Mouse (Mus musculus): ENCODE measurements around the gene Hoxa5. TPM values are rescaled to one million over a fixed set of nuclear protein-coding genes. Genes with fewer than 3 reads are reported as not detected.

Hoxa5 gene
- total RNA-seq, 2 experiments from 2014 or later = 0.62 to 0.72 TPM

- intact Hi-C loops (cut with DNase I) = loop anchor here (5.0 kb wide), 1 partner anchor 997 kb away; no protein-coding TSS in a partner anchor
- DNase-seq = no peak
Observed at GRCm38 (mm10) chr6:52169499-52170165, 34.8 kb downstream of the Hoxa5 start.

GRCm38 (mm10) chr6:52168191-52169055 lies 36.0 kb downstream of the Hoxa5 start:
- no peak for DNase-seq

GRCm38 (mm10) chr6:52167736-52168161 lies 36.6 kb downstream of the Hoxa5 start:
- DNase-seq = no peak
- intact Hi-C loops (cut with DNase I) = loop anchor here (5.0 kb wide), 1 partner anchor 995 kb away; no protein-coding TSS in a partner anchor

More at GRCm38 (mm10) chr6:52168191-52169055, 36.0 kb downstream of the Hoxa5 start:
- intact Hi-C loops (cut with DNase I) = loop anchor here (5.0 kb wide), 1 partner anchor 996 kb away; no protein-coding TSS in a partner anchor

GRCm38 (mm10) chr6:52167176-52167575 lies 37.2 kb downstream of the Hoxa5 start:
- intact Hi-C loops (cut with DNase I) = loop anchor here (5.0 kb wide), 1 partner anchor 995 kb away; no protein-coding TSS in a partner anchor
- no peak for DNase-seq

- DNase-seq = no peak
- intact Hi-C loops (cut with DNase I) = loop anchor here (5.0 kb wide), 1 partner anchor 994 kb away; no protein-coding TSS in a partner anchor
Observed at GRCm38 (mm10) chr6:52166431-52167077, 37.8 kb downstream of the Hoxa5 start.

GRCm38 (mm10) chr6:52165441-52166370 lies 38.7 kb downstream of the Hoxa5 start:
- intact Hi-C loops (cut with DNase I) = loop anchor here (2.0 to 5.0 kb wide), 2 partner anchors 79 to 993 kb away; no protein-coding TSS in a partner anchor
- DNase-seq = no peak

GRCm38 (mm10) chr6:52164626-52165440 lies 39.6 kb downstream of the Hoxa5 start, which contains the start of gene Hoxa2:
Gene Hoxa2 (minus strand): TSS chr6:52164831.
- DNase-seq = no peak
- intact Hi-C loops (cut with DNase I) = loop anchor here (2.0 to 5.0 kb wide), 2 partner anchors 78 to 993 kb away; no protein-coding TSS in a partner anchor

GRCm38 (mm10) chr6:52164051-52164625 lies 40.2 kb downstream of the Hoxa5 start:
- intact Hi-C loops (cut with DNase I) = loop anchor here (2.0 kb wide), 1 partner anchor 77 kb away; no protein-coding TSS in a partner anchor
- DNase-seq = no peak

GRCm38 (mm10) chr6:52163366-52164031 lies 40.9 kb downstream of the Hoxa5 start:
- intact Hi-C loops (cut with DNase I) = loop anchor here (2.0 kb wide), 1 partner anchor 77 kb away; no protein-coding TSS in a partner anchor
- no peak for DNase-seq

- no peak for DNase-seq
- intact Hi-C loops (cut with DNase I) = no loop called here
Observed at GRCm38 (mm10) chr6:52162611-52163365, 41.6 kb downstream of the Hoxa5 start.

GRCm38 (mm10) chr6:52162093-52162380 lies 42.4 kb downstream of the Hoxa5 start:
- intact Hi-C loops (cut with DNase I) = no loop called here
- no peak for DNase-seq

GRCm38 (mm10) chr6:52161336-52162092 lies 42.9 kb downstream of the Hoxa5 start:
- no peak for DNase-seq
- intact Hi-C loops (cut with DNase I) = no loop called here

GRCm38 (mm10) chr6:52160511-52161335 lies 43.7 kb downstream of the Hoxa5 start:
- DNase-seq = no peak
- intact Hi-C loops (cut with DNase I) = no loop called here

- DNase-seq = no peak
- intact Hi-C loops (cut with DNase I) = loop anchor here (5.0 kb wide), 2 partner anchors 32 to 148 kb away; partner anchors contain the start of genes Hoxa4 and Skap2
Observed at GRCm38 (mm10) chr6:52159979-52160378, 44.4 kb downstream of the Hoxa5 start.

GRCm38 (mm10) chr6:52159164-52159761 lies 45.1 kb downstream of the Hoxa5 start:
- DNase-seq = no peak
- intact Hi-C loops (cut with DNase I) = loop anchor here (5.0 kb wide), 2 partner anchors 33 to 147 kb away; partner anchors contain the start of genes Hoxa4 and Skap2
